ENCODE assay signal across 1 mouse cellular context in genomic region chr13:41573126-41573846, GRCm38 (mm10).
TF ChIP-seq lines count a peak whose summit lies in the region.

No protein-coding gene starts in this region.

TF ChIP-seq in CH12.LX, 34 proteins besides CTCF, POLR2A, EP300 and RAD21 (continued from another document):
- no peak for TF ChIP-seq CHD1 (IDR thresholded peaks at IDR 0.05; ENCODE audit: low read depth, low read length)
- TF ChIP-seq SIN3A (IDR thresholded peaks at IDR 0.05; ENCODE audit: low read length) = no peak
- no peak for TF ChIP-seq E2F4 (IDR thresholded peaks at IDR 0.05; ENCODE audit: insufficient replicate concordance, low read depth, low read length)
- TF ChIP-seq MAFK (IDR thresholded peaks at IDR 0.05; ENCODE audit: insufficient replicate concordance, low read length) = no peak
- TF ChIP-seq CHD2 (IDR thresholded peaks at IDR 0.05; ENCODE audit: low read length) = no peak
- TF ChIP-seq HCFC1 (IDR thresholded peaks at IDR 0.05; ENCODE audit: low read depth, low read length) = no peak
- TF ChIP-seq UBTF (IDR thresholded peaks at IDR 0.05; ENCODE audit: low read depth, low read length) = no peak
- TF ChIP-seq ETS1 (conservative IDR thresholded peaks at IDR 0.05; ENCODE audit: low read depth, low read length) = peak; percentile 60; the same call in 1 of the 2 replicates
- TF ChIP-seq POLR2AphosphoS2 (IDR thresholded peaks at IDR 0.05; ENCODE audit: low read depth, low read length) = no peak
- peak; percentile 60; the same call in 1 of the 2 replicates for TF ChIP-seq IRF4 (IDR thresholded peaks at IDR 0.05; ENCODE audit: low read depth, low read length)
- TF ChIP-seq TCF12 (IDR thresholded peaks at IDR 0.05; ENCODE audit: low read depth, low read length) = 0 out of 2 replicates have a peak, but pooled peaks have one; percentile 43
- TF ChIP-seq JUN (IDR thresholded peaks at IDR 0.05; ENCODE audit: insufficient read depth, low read depth, low read length) = 0 out of 2 replicates have a peak, but pooled peaks have one; percentile 19
- peak; percentile 80 for TF ChIP-seq MAX (IDR thresholded peaks at IDR 0.05; ENCODE audit: low read length)
- no peak for TF ChIP-seq ZNF384 (IDR thresholded peaks at IDR 0.05; ENCODE audit: low read depth, low read length)
- TF ChIP-seq MAZ (IDR thresholded peaks at IDR 0.05; ENCODE audit: low read depth, low read length) = no peak
